Mouse (Mus musculus) liver, adult 2 months (tissue): Measurements from ENCODE around the gene Mthfd2.

Source experiments
- CTCF ChIP-seq: fragments of 200-500 bp; IDR thresholded peaks from 2 replicates; pipeline ENCODE4 v1.5.1; 2011; ENCODE audit warnings: low read depth, low read length, control low read depth
- POLR2A ChIP-seq: fragments of 200-500 bp; IDR thresholded peaks from 2 replicates; pipeline ENCODE4 v1.6.1; 2011; ENCODE audit warnings: low read length, control low read depth; ENCODE audit not compliant: insufficient read depth; ENCODE audit errors: extremely low read depth

DNA sequence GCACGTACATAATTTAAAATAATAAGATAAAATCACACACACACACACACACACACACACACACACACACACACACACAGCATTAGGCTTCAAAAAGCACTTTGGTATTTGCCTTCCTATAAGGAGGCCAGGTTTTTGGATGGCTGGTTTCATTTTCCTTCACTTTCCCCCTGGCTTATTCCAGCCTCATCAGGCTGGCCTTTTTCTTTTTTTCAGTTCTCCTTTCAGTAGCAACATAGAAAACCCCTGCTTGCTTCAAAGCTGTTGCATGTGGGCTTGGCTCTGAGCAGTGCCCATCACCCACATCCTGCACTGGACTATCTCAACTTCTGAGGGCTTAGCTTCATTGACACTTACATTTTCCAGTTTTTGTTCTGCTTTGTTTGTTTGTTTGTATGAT lies 3.8 kb downstream of the Mthfd2 start:
- TF ChIP-seq CTCF = no peak
- no peak for TF ChIP-seq POLR2A
